Mouse (Mus musculus) heart, postnatal 36 days (tissue): Measurements from ENCODE around the gene Hsp90ab1. TPM values are rescaled to one million over a fixed set of nuclear protein-coding genes. Genes with fewer than 3 reads are reported as not detected.

Experiments used
- DNase-seq, 2 experiments: peaks; one replicate each; pipeline ENCODE4 v3.0.0; 2021 to 2022
- intact Hi-C: fragments of 180-260 bp; cut with DNase I; formaldehyde crosslinking; loops from one replicate; pipeline ENCODE4 v1.15.1; 2025
- total RNA-seq, 2 experiments: library from RNA; stranded (reverse); gene quantifications; 2 replicates each; pipeline ENCODE4 v1.2.3; 2021

Gene Hsp90ab1
- total RNA-seq, 2 experiments from 2014 or later = 1,126 to 1,337 TPM

- intact Hi-C loops = no loop called here
- no peak for DNase-seq
These were observed 25.4 kb downstream of the Hsp90ab1 start for GRCm38 (mm10) chr17:45547461-45548190.

DNA sequence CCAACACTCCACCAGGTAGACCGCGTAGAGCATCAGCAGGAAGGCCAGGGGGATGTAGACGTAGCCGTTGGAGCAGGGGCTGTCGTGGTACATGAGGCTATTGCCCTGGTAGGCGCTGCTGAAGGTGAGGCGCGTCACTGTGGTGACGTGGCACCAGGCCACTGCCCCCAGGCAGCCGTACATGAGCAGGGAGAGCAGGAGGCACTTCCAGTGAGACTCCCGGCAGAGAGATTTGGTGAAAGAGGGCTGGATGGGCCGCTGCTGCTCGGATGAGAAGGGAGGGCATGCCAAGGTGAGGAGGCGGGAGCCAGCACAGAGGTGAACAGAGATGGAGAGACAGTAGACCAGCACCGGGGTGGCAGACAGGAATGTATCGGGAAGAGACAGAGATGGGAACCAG is 26.1 kb downstream of the Hsp90ab1 start:
- no peak for DNase-seq
- intact Hi-C loops = no loop called here

- no peak for DNase-seq
- intact Hi-C loops = no loop called here
These were observed 27.7 kb downstream of the Hsp90ab1 start for GRCm38 (mm10) chr17:45545278-45545961.

DNA sequence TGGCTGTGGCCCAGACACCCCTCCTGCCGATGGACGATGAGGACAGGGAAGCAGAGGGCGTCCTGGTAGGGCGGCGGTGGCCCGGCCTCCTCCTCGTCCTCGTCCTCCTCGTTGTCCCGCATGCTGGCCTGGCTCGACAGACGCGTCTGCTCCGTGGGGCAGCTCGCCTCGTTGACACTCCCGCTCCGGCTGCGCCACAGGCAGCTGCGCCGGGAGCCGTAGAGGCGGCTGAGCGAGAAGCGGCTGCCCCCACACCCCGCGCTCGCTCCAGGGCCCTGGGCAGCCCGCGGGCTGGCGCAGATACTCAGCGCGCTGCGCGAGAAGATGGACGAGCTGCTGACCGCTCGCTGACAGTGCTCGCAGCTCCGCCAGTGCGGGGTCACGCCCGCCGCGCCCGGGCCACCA is 28.2 kb downstream of the Hsp90ab1 start:
- intact Hi-C loops = no loop called here
- no peak for DNase-seq

GRCm38 (mm10) chr17:45544001-45544872 is 28.8 kb downstream of the Hsp90ab1 start:
- DNase-seq = no peak
- intact Hi-C loops = no loop called here

GRCm38 (mm10) chr17:45543115-45543514 is 30.0 kb downstream of the Hsp90ab1 start:
- intact Hi-C loops = no loop called here

DNA sequence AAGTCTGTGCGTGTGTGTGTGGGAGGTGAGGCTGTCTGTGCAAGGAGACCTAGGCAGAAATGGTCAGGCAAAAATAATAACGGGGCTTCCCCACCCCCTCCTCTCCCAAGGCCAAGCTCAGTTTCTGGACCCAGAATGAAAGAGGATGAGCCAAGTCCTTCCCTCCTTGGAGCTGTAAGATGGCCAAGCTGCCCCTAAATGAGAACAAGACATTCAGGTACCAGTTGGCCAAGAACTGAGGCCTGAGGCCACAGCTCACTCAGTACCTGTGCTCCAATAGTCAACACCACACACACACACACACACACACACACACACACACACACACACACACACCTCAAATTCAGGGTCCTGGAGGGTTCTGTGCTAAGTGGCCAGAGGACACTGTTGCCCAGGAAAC is 30.4 kb downstream of the Hsp90ab1 start:
- intact Hi-C loops = no loop called here

More at GRCm38 (mm10) chr17:45543115-45543514, 30.0 kb downstream of the Hsp90ab1 start:
- DNase-seq = no peak

GRCm38 (mm10) chr17:45542129-45542528 is 30.9 kb downstream of the Hsp90ab1 start:
- no peak for DNase-seq
- intact Hi-C loops = no loop called here

More for the DNA sequence above, 30.4 kb downstream of the Hsp90ab1 start:
- no peak for DNase-seq

- no peak for DNase-seq
- intact Hi-C loops = no loop called here
These were observed 33.4 kb downstream of the Hsp90ab1 start for GRCm38 (mm10) chr17:45539664-45540063.

DNA sequence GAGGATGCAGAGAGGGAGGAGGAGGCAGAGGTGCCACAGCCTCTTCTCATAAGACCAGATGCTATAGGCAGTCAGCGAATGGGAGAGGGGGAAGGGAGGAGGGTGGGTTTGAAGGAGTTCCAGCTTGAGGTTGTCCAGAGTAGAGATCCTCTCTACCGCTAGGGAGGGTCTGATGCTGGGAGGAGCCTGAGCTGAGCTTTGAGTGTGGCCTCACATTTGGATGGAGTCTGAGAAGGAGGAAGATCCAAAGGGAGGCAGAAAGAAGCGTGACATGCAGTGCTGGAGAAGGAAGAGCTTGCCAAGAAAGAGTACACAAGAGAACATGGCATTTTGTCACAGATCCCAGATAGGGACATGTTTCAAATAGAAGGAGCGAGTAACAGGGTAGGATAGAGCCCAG is 34.7 kb downstream of the Hsp90ab1 start:
- DNase-seq = no peak
- intact Hi-C loops = no loop called here

DNA sequence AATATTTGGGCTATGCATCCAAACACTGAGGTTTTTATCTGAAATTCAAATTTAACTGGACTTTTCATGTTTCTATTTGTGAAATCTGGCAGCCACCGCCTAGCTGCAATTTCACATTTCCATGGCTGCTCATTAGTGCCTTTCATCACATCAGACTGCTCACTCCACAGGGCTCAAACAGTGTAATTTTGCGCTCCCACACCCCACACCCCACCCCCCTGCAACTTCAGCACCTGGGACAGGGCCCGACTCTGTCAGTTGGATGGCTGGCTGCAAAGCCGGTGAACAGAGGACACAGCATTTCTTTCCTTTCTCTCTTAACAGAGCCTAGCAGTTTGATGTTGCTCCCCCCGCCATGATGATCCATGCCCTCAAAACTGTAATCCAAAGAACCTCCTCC is 36.8 kb downstream of the Hsp90ab1 start:
- intact Hi-C loops = no loop called here
- DNase-seq = no peak

- intact Hi-C loops = no loop called here
- DNase-seq = no peak
These were observed 40.2 kb downstream of the Hsp90ab1 start for GRCm38 (mm10) chr17:45532896-45533295.

- no peak for DNase-seq
- intact Hi-C loops = no loop called here
These were observed 42.7 kb downstream of the Hsp90ab1 start for GRCm38 (mm10) chr17:45530346-45530782.

DNA sequence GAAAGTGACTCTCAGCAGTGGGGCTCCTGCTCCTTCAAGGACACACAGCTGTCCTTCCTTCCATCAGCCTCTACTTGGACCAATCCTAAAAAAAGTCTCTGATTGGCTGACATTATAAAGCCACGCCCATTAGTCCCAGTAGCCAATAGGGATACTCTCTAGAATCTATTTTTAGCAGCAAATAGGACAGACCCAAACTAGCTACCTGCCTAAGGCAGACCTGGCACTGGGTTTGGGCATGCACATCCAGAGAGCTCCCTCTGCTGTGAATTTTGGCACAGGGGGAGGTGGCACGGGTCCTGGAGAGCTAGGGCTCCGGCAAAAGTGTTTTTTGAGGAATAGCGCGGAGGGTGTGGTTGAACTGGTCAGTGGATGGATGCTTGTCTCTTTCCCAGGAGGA is 46.5 kb downstream of the Hsp90ab1 start:
- intact Hi-C loops = no loop called here
- DNase-seq = no peak

DNA sequence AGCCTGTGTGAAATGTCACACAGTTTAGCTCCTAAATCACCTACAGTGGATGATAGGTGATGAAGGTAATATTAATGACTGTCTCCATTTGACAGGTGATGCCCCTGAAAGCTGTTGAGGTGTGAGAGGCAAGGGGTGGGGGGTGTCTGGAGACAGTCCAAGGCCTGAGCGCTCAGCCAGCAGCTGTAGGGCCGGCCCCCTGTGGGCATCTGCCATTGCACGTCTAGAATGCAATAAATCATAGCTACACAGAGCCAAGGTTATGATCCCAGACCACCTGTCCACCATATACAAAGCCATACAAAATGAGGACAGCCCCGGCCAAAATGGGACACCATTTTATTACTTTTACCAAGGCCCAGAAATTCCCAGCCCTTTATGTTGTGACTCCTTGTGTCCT is 48.1 kb downstream of the Hsp90ab1 start:
- no peak for DNase-seq
- intact Hi-C loops = no loop called here

DNA sequence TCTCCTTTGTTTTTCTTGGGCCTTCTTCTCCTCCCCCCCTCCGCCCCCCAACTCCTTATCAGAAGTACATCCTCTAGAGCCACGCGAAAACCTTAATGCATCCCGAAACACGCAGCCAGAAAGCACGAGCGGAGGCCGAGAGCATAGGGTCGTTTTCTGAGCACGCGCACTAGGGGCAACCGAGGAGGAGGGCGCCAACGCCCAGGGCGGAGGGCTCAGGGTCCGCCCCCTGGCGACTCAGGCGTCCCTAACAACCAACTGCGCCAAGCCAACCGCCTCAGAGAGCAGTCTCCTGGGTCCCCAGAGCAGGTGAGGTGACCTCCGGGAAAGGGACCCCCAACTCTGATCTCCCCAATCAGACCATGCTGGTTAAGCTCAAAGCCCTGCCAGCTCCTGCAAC is 49.8 kb downstream of the Hsp90ab1 start, which contains the start of gene Tcte1:
Tcte1 (plus strand) TSS at position 172 of the 400 bp plus-strand sequence.
- intact Hi-C loops = no loop called here
- no peak for DNase-seq

- intact Hi-C loops = no loop called here
These were observed 52.9 kb downstream of the Hsp90ab1 start for GRCm38 (mm10) chr17:45520136-45520535.

GRCm38 (mm10) chr17:45518766-45519475 is 54.1 kb downstream of the Hsp90ab1 start:
- no peak for DNase-seq
- intact Hi-C loops = no loop called here

More at GRCm38 (mm10) chr17:45520136-45520535, 52.9 kb downstream of the Hsp90ab1 start:
- no peak for DNase-seq
